Mouse (Mus musculus) CH12.LX (cell line): Measurements from ENCODE around the gene Tmem121.

Experiments
- CTCF ChIP-seq, 2 experiments: IDR thresholded peaks in 1 of 2; conservative IDR thresholded peaks in 1 of 2; 2 replicates each; pipeline ENCODE4 v1.5.1; 2011 to 2012; ENCODE audit warnings: low read depth in 2 of 2, low read length in 2 of 2, improper control_type of control experiment in 1 of 2, inconsistent platforms in 1 of 2, mild to moderate bottlenecking in 1 of 2, moderate library complexity in 1 of 2
- MAX ChIP-seq: IDR thresholded peaks from 2 replicates; pipeline ENCODE4 v1.6.1; 2011; ENCODE audit warnings: low read length, improper control_type of control experiment
- RAD21 ChIP-seq: IDR thresholded peaks from 2 replicates; pipeline ENCODE4 v1.6.1; 2011; ENCODE audit warnings: low read depth, mild to moderate bottlenecking, low read length, improper control_type of control experiment, moderate library complexity
- ZMIZ1 ChIP-seq: IDR thresholded peaks from 2 replicates; pipeline ENCODE4 v1.6.1; 2012; ENCODE audit warnings: low read depth, mild to moderate bottlenecking, inconsistent platforms, low read length, improper control_type of control experiment

- no peak for TF ChIP-seq RAD21
- no peak for TF ChIP-seq MAX
- TF ChIP-seq CTCF (conservative IDR thresholded peaks at IDR 0.05 in 1 of 2, IDR thresholded peaks at IDR 0.05 in 1 of 2; ENCODE audit: low read depth in 2 of 2, low read length in 2 of 2): no peak
- TF ChIP-seq ZMIZ1: no peak
These were observed 29.4 kb downstream of the Tmem121 start for GRCm38 (mm10) chr12:113214972-113215666.
